Mouse (Mus musculus) adrenal gland, postnatal 14 days (tissue): ENCODE measurements at regions not wholly inside any gene's neighbourhood (a gene's known extent, or its start where the extent isn't known, plus 50 kb on each side); places are given as distances from the start of the nearest gene placed in this dataset.

Experiments
- DNase-seq: peaks from one replicate; pipeline ENCODE4 v3.0.0; 2021; ENCODE audit warnings: mixed read lengths

- DNase-seq: no peak
Observed at GRCm38 (mm10) chr7:40753490-40753889, 144.6 kb upstream of the Vstm2b start.

DNA sequence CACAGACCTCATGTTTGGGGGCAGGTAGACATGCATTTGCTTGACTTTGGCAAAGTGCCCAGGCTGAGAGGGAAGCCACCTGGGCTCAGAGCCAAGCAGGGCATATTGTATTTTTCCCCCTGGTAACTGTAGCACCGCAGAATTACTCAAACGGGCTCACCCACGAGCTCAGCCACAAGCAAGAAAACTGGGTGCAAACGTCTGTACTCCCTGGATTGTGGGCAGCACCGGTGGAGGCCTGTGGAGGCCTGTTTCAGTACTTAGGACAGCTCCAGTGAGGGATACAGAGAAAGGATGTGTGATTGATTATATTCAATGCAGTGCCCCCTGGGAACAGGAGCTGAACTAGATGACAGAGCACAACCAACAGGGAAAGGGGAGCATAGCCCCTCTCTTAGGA, 135.6 kb upstream of the Vstm2b start:
- peak; percentile 40 for DNase-seq

DNA sequence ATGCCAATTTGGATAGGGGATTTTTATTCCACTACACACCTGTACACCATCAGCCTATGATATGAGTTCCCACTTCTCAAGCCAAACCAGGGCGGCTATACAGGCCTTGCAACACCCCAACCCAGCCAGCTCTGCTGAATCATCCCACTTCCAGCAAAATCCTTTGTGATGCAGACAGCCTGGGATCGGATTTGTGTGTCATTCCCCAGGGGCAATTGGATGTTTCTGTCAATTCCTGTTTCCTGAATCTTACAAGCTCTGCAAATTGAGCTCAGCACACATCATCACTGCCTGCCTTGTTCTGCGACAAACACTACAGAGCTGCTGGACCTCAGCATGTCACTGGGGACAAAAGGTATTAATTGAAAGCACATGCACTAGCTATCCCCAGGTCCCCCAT, 132.0 kb upstream of the Vstm2b start:
- no peak for DNase-seq

DNA sequence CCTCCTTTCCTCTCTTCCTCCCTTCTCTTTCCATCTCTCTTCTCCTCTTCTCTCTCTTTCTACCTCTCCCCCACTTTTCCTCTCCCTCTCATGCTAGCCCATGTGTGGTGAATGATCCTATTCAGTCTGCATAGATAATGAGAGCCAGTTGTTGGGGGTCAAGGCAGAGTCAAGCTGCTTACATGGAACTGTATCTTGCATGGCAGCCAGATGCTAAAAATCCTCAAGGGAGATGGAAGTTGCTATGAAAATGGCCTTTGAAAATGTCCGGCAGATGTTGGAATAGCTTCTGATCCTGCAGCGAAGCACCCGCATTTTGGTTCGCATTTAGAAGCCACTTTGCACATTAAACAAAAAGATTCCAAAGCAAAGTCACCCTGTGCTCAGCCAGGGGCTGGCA, 121.9 kb upstream of the Vstm2b start:
- no peak for DNase-seq

GRCm38 (mm10) chr7:40784906-40785305, 113.2 kb upstream of the Vstm2b start:
- DNase-seq: no peak

DNA sequence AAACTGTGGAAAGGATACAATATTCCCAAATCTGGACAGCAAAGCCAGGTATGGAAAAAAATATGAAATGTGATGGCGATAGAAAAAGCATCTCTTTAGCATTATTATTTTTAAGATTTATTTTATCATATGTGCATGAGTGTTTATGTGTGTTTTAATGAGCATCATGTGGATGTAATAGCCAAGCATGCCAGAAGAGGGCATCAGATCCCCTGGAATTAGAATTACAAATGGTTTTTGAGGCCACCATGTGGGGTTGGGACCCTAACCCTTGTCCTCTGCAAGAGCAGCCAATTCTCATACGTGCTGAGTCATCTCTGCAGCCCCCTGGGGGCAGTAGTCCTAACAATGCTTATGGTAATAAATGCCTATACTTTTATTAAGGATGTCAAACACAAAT, 111.4 kb upstream of the Vstm2b start:
- DNase-seq: no peak

DNA sequence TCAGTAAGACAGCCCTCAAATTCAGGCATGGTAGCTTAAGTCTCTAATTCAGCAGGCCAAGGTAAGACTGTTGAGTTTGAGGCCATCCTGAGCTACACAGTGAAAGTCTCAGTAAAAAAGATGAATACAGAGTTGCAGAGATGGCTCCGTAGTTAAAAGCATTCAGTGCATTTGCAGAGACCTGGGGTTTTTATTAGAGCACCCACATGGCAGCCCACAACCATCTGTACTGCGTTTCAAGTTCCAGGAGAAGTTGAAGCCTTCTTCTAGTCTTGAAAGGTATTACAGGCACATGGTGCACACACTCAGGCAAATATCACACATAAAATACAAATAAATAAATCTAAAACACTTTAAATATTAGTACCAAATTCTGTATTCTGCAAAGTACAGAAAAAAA, 109.6 kb upstream of the Vstm2b start:
- DNase-seq: no peak

DNA sequence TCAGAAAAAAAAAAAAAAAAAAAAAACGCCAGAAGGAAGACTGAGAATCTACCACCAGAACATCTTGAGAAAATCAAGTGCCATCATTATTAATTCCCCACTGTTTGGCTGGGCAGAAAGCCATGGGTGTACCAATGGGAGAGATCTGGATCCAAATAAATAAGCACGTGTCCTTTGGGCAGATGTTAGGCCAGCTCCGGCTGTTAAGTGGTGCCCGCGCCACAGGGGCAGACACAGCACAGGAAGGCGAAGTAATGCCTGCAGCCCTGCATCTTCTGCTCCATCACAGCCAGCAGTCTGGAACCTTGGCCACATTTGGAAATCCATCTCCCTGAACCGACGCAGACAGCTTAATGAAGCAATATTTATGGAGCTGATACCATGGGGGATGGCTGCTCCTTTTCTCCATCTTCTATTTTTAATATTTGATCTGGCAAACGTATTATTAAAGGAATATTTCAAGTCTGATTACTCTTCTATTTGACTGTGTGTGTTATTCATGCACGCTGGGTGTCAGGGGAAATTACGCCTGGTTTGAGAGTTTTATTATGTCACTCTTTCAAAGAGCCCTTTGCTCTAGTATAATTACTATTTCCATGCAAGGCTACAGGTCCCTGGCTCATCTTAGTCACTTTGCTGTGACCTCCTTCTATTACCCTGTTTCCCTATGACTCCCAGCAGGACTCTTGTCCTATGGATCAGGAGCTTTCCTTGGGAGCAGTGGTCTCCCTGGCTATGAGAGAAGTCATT, 103.5 kb upstream of the Vstm2b start:
- DNase-seq: no peak

GRCm38 (mm10) chr7:40799794-40800193, 98.3 kb upstream of the Vstm2b start:
- no peak for DNase-seq

- no peak for DNase-seq
Observed at GRCm38 (mm10) chr7:40801291-40801690, 96.8 kb upstream of the Vstm2b start.

- DNase-seq: no peak
Observed at GRCm38 (mm10) chr7:40805211-40805610, 92.9 kb upstream of the Vstm2b start.

DNA sequence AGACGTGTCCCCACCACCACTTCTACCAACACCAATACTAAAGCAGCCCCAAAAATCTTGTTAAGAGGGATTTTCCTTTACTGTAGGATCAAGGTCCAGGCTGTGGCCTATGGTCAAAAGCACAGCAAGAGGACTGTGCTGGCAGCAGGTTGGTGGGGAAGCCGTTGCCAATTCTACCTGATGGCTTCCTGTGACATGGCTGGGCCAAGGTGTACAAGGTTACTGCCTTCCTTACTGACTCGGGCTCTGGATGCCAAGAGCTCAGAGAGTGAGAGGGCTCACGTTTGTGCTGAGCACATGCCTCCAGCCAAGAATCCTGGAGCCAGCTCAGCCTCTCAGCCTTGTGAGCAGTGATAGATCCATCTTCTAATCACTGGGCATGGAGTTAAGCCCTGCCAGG, 92.3 kb upstream of the Vstm2b start:
- DNase-seq: no peak

DNA sequence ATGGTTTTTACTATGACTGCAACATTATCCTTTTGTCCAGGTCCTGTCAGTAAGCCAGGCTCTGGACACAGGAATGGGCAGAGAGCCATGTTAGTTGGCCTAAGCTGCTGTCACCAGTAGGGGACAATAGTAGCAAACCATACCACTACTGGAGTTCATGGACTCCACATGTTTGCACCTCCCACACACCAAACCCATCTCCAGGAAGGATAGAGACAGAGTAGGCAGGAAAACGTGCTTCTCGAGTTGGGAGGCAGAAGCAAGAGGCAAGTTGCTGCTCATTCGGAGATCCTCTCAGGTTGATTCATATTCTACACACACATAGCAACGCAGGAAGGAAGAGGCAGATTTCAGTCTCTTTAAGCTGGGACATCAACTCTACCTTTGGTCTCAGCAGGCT, 85.2 kb upstream of the Vstm2b start:
- DNase-seq: no peak

- DNase-seq: no peak
Observed at GRCm38 (mm10) chr7:40825141-40825742, 72.9 kb upstream of the Vstm2b start.

- DNase-seq: no peak
Observed at GRCm38 (mm10) chr7:40829526-40829925, 68.6 kb upstream of the Vstm2b start.

GRCm38 (mm10) chr7:40831583-40831982, 66.5 kb upstream of the Vstm2b start:
- no peak for DNase-seq

DNA sequence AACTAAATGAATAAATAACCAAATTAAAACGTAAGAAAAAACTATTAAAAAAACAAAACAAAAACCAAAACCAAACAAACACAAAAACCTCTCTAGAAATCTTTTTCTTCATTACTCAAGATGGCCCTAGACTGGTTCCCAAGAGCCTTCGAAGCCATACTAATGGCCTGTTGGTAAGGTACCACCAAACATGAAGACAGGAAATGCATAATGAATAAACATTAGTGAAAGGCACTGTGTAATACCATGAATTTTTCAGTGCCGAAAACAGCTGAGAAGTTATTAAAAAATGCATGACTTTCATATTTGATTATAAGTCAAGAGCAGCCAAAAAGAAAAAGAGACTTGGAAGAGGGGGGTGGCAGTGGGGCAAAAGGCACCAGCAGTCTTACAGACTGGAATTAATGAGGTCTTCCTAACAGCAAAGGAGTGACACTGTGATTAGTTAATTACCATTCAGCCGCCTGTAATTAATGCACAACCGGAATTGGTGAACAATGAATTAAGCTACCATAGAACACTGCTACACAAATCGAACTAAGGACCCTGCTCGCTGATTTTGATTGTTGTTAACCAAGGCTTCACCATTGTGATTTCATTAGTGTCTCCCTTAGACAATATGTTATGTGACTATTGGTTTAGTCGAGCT, 55.7 kb upstream of the Vstm2b start:
- no peak for DNase-seq

GRCm38 (mm10) chr7:40846512-40846911, 51.6 kb upstream of the Vstm2b start:
- no peak for DNase-seq
